ENCODE assay signal across 25 mouse cellular contexts in genomic region chr5:12575262-12575661, GRCm38 (mm10).
"Had no signal": no experiment of that assay in that cellular context is flagged by ENCODE, and none has a peak within 500 bp of the region (broad histone marks: within the 10 kb centered on the region; RNA-seq: fewer than 3 reads in every experiment).

No protein-coding gene starts in this region.

- H3K27ac ChIP-seq: heart, adult 2 months; heart, embryonic 13.5 days; heart, embryonic 15.5 days; hindbrain, embryonic 13.5 days; hindbrain, embryonic 15.5 days; intestine, embryonic 15.5 days; limb, embryonic 10.5 days; limb, embryonic 12.5 days; liver, embryonic 13.5 days had no signal

- H3K4me3 ChIP-seq: heart, adult 2 months; heart, embryonic 13.5 days; heart, embryonic 15.5 days; hindbrain, embryonic 13.5 days; hindbrain, embryonic 15.5 days; intestine, embryonic 15.5 days; limb, embryonic 10.5 days; limb, embryonic 12.5 days; liver, embryonic 13.5 days had no signal

- H3K4me2 ChIP-seq: heart, embryonic 11.5 days; heart, embryonic 13.5 days; heart, embryonic 15.5 days; hindbrain, embryonic 13.5 days; hindbrain, embryonic 15.5 days; intestine, embryonic 15.5 days; limb, embryonic 12.5 days; liver, embryonic 11.5 days; liver, embryonic 13.5 days had no signal

- H3K9me3 ChIP-seq: heart, embryonic 13.5 days; heart, embryonic 15.5 days; hindbrain, embryonic 13.5 days; hindbrain, embryonic 15.5 days; intestine, embryonic 15.5 days; limb, embryonic 10.5 days; limb, embryonic 12.5 days; liver, embryonic 13.5 days had no signal

- ATAC-seq: inflammation-experienced regulatory T-cells, adult 6 months; intestine, embryonic 15.5 days; intestine, postnatal 0 days had no signal

- H3K4me1 ChIP-seq: heart, embryonic 13.5 days; heart, embryonic 15.5 days; hindbrain, embryonic 13.5 days; hindbrain, embryonic 15.5 days; intestine, embryonic 15.5 days; liver, embryonic 13.5 days had no signal

- H3K36me3 ChIP-seq: heart, embryonic 13.5 days; heart, embryonic 15.5 days; hindbrain, embryonic 13.5 days; hindbrain, embryonic 15.5 days; intestine, embryonic 15.5 days; limb, embryonic 10.5 days; liver, embryonic 13.5 days had no signal

- DNase-seq: gastrocnemius, postnatal 14 days; gastrocnemius, postnatal 36 days; heart, adult 11 months; heart, adult 2 months; heart, postnatal 14 days; heart, postnatal 36 days; kidney, adult 18-20 months; kidney, adult 8-10 months; kidney, postnatal 10 days; kidney, postnatal 36 days; layer of hippocampus, adult 9-11 months; layer of hippocampus, postnatal 36 days; liver; liver, embryonic 13.5 days had no signal

- H3K9ac ChIP-seq: heart, embryonic 13.5 days; heart, embryonic 15.5 days; hindbrain, embryonic 13.5 days; hindbrain, embryonic 15.5 days; intestine, embryonic 15.5 days; limb, embryonic 12.5 days; liver, embryonic 13.5 days had no signal

- H3K27me3 ChIP-seq: heart, embryonic 13.5 days; heart, embryonic 15.5 days; hindbrain, embryonic 13.5 days; hindbrain, embryonic 15.5 days; intestine, embryonic 15.5 days; limb, embryonic 12.5 days; liver, embryonic 13.5 days had no signal
